Mouse (Mus musculus) ES-Bruce4 (cell line): Measurements from ENCODE around the gene Slc30a7.

Experiments used
- CTCF ChIP-seq: IDR thresholded peaks from one replicate; pipeline ENCODE4 v1.8.1; 2011; ENCODE audit warnings: low read depth, low read length
- EP300 ChIP-seq: IDR thresholded peaks from 2 replicates; pipeline ENCODE4 v1.6.1; 2011; ENCODE audit warnings: low read depth, low read length; ENCODE audit not compliant: insufficient read depth
- POLR2A ChIP-seq: IDR thresholded peaks from one replicate; pipeline ENCODE4 v1.8.1; 2011; ENCODE audit warnings: low read length; ENCODE audit not compliant: insufficient read depth

DNA sequence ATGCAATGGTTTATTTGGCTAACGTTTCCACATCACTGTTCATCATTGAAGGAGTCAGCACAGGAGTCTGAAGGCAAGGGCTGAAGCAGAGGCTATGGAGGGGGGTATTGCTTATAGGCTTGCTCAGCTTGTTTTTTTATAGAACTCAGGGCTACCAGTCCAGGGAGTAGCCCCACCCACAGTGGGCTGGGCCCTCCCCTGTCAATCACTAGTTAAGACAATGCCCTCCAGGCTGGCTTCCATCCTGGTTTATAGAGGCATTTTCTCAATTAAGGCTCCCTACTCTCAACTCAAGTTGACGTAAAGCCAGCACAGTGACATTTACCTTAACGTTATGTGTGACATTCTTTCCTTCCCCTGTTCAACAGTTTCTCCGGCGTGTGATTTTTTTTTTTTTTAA is 17.5 kb upstream of the Slc30a7 start:
- TF ChIP-seq CTCF (no peak), EP300 (no peak), POLR2A (no peak)
